Mouse (Mus musculus) intestine, embryonic 16.5 days (tissue): Measurements from ENCODE around the gene Ncf1. TPM values are rescaled to one million over a fixed set of nuclear protein-coding genes. Genes with fewer than 3 reads are reported as not detected.
A peak's percentile ranks its signal among the peaks of the same experiment; 100 is the strongest.

Experiments used
- ATAC-seq: fragments of 200-750 bp; cut with Nextera tagmentation; 2 replicates; pipeline ENCODE4 v1.8.0; 2017; ENCODE audit warnings: moderate TSS enrichment, moderate library complexity
- H3K27ac ChIP-seq: fragments of 300-500 bp; sonication (generic); 2 replicates; pipeline ENCODE4 v1.5.1; 2014; ENCODE audit warnings: mild to moderate bottlenecking, low read length
- H3K27me3 ChIP-seq: fragments of 300-500 bp; sonication (generic); replicated peaks from 2 replicates; pipeline ENCODE4 v1.6.1; 2014; ENCODE audit warnings: low read length, control low read depth, mixed read lengths; ENCODE audit not compliant: control insufficient read depth, insufficient read depth
- H3K36me3 ChIP-seq: fragments of 300-500 bp; sonication (generic); 2 replicates; pipeline ENCODE4 v1.6.1; 2014; ENCODE audit warnings: low read length, control low read depth; ENCODE audit not compliant: control insufficient read depth, insufficient read depth
- H3K4me1 ChIP-seq: fragments of 300-500 bp; sonication (generic); 2 replicates; pipeline ENCODE4 v1.6.1; 2014; ENCODE audit warnings: low read length, control low read depth, mixed read lengths; ENCODE audit not compliant: control insufficient read depth, insufficient read depth
- H3K4me2 ChIP-seq: fragments of 300-500 bp; sonication (generic); 2 replicates; pipeline ENCODE4 v1.6.1; 2014; ENCODE audit warnings: low read depth, low read length, control low read depth
- H3K4me3 ChIP-seq: fragments of 300-500 bp; sonication (generic); 2 replicates; pipeline ENCODE4 v1.5.1; 2014; ENCODE audit warnings: mild to moderate bottlenecking, low read length
- H3K9ac ChIP-seq: fragments of 300-500 bp; sonication (generic); 2 replicates; pipeline ENCODE4 v1.6.1; 2014; ENCODE audit warnings: low read depth, low read length
- H3K9me3 ChIP-seq: fragments of 300-500 bp; sonication (generic); 2 replicates; pipeline ENCODE4 v1.6.1; 2016; ENCODE audit warnings: low read length, control low read depth; ENCODE audit not compliant: control insufficient read depth
- WGBS: fragments of 180-500 bp; shearing (Covaris S2); extraction: QIAGEN DNeasy Blood & Tissue Kit; methylation state at CpG from one replicate; pipeline ENCODE4 v1.1.7; 2014; 5-methylcytosine and 5-hydroxymethylcytosine counted together
- polyA plus RNA-seq: library from polyadenylated mRNA; unstranded; fragments of >200 nt; fragmentation: Nextera tagmentation; extraction: Ambion mirVana; gene quantifications from 2 replicates; pipeline ENCODE4 v1.2.1, GENCODE M21; 2015

Gene Ncf1
- polyA plus RNA-seq, 1 experiment from 2014 or later = 6.6 TPM

DNA sequence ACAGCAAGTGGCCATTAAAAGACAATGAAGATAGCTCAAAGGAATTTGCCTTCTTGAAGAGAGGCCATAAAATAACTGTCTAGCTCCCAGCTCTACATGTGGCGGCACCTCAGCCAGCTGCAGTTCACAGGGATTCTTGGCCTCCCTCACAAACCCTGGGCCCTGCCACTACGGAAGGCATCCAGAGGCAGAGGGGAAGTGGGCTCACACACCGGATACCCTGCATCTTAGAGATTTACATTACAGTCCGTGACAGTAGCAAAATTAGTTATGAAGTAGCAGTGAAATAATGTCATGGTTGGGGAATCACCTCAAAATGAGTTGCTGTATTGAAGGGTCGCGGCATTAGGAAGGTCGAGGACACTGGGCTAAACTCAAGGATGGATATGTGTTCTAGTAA lies 40.9 kb downstream of the Ncf1 start:
- no peaks in the 10 kb centered on the region; the same call in 1 of the 2 replicates for H3K9me3 ChIP-seq
- no peak overlapping the region for H3K4me3 ChIP-seq
- H3K4me2 ChIP-seq = no peak overlapping the region
- WGBS = 65% methylated on average over 7 of the region's 7 CpGs
- H3K27ac ChIP-seq = no peak overlapping the region
- H3K4me1 ChIP-seq = peaks cover 2% of the 10 kb centered on the region
- no peaks in the 10 kb centered on the region for H3K36me3 ChIP-seq
- no peak for ATAC-seq
- H3K27me3 ChIP-seq = no peaks in the 10 kb centered on the region
- no peak overlapping the region for H3K9ac ChIP-seq

DNA sequence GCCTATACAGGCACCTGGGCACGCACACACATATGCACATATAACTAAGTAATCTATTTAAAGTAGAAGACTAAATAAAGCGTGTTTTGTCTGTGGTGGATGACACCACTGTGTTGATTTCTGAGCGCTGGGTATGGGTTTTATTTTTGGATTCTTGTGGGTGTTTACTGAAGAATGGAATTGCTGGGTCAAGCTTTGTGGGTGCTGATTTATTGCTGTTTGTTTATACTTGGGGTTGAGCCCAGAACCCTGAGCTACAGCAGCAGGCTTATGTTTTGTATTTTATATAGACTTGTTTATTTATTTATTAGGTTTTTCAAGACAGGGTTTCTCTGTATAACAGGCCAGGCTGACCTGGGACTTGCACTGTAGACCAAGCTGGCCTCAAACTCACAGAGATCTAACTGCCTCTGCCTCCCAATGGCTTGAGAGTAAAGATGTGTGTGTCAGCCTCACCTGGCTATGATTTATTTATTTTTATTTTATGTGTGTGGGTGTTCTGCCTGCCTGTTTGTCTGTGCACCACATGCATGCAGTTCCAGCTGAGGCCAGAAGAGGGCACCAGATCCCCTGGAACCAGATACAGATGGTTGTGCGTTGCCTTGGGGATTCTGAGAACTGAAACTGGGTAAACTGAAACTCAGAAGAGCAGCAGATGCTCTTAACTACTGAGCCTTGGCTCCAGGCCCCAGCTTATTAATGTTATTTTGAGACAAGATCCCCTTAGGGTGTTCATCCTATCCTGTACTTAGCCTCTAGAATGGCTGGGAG lies 42.3 kb downstream of the Ncf1 start:
- Histone ChIP-seq H3K4me1 (peaks cover 14% of the 10 kb centered on the region), H3K4me3 (no peak overlapping the region), H3K36me3 (no peaks in the 10 kb centered on the region), H3K9me3 (no peaks in the 10 kb centered on the region; the same call in 1 of the 2 replicates), H3K27me3 (no peaks in the 10 kb centered on the region), H3K9ac (no peak overlapping the region), H3K4me2 (no peak overlapping the region), H3K27ac (no peak overlapping the region)
- ATAC-seq = no peak
- WGBS = 74% methylated on average over 4 of the region's 4 CpGs

DNA sequence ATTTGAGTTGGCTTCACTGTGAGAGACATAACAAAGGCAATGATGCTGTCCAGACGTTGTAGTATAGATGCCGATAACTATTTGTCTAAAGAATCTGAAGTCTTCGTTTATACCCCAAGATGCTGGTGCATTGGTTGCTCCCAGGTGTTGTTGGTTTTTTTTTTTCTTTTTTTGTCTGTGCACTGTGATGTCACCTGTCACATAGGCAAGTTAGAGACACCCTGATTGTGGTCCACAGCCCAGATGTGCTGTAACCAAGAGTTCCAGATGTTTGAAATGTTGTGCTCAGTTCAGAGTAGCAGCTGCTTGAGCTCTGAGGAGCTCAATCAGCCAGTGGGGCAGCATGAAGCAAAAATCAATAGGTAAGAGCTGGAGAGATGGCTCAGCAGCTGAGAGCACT lies 43.4 kb downstream of the Ncf1 start:
- 73% methylated on average over 3 of the region's 3 CpGs for WGBS
- Histone ChIP-seq H3K4me1 (peaks cover 14% of the 10 kb centered on the region), H3K36me3 (no peaks in the 10 kb centered on the region), H3K9ac (no peak overlapping the region), H3K4me3 (no peak overlapping the region), H3K27me3 (no peaks in the 10 kb centered on the region), H3K4me2 (no peak overlapping the region), H3K9me3 (no peaks in the 10 kb centered on the region; the same call in 1 of the 2 replicates), H3K27ac (no peak overlapping the region)
- ATAC-seq = no peak

DNA sequence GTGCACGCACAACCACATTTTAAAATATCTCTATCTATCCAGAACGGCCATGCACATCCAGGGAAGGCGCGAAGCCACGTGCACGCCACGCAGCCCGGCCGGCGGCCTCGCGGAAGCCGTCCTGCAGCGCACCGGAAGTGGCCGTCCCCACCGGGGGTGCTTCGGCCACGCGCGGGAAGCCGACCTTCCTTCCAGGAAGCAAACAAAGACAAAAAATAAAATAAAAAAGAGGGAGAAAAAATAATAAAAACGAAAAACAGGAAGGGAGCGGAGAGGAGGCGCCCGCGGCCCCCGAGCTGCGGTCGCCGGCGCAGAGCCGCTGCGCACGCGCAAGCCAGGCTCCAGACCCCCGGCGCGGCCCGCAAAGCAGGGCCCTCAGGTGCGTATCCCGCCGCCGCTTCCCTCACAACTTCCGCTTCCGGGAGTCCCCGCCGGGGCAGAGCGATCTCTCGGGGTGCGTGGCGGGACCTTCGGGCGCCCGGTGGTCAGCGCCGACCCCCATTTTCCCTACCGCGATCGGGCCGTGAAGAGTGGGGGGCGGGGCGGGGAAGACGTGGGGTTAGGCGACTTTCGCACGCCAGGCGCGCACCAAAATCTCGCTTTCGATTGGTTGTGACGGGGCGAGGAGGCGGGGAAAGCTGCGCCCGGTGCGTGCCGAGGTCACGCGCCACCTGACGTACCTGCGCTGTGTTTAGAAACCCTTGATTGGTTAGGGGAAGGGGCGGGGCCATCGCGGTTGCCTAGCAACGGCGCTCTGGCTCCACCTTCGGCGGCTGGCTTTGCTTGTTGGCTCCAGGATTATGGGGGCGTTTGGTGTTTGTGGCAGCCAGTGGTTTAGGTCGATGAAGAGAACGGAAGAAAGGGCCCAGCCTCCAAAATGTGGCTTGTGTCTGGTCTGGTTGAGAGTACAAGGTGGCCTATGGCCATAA lies 45.3 kb downstream of the Ncf1 start, which contains the start of gene Gtf2ird2:
Gtf2ird2 (plus strand) TSS at position 140 of the 929 bp plus-strand sequence.
- H3K4me1 ChIP-seq = peaks cover 14% of the 10 kb centered on the region
- peak; percentile 95 for ATAC-seq
- H3K27me3 ChIP-seq = no peaks in the 10 kb centered on the region
- H3K9me3 ChIP-seq = no peaks in the 10 kb centered on the region; the same call in 1 of the 2 replicates
- H3K4me2 ChIP-seq = peak within 1 kb of the TSS; percentile 90
- peak within 1 kb of the TSS; percentile 94 for H3K27ac ChIP-seq
- H3K36me3 ChIP-seq = no peaks in the 10 kb centered on the region
- peak within 1 kb of the TSS; percentile 88 for H3K9ac ChIP-seq
- WGBS = under 1% methylated on average over 92 of the region's 92 CpGs
- peak within 1 kb of the TSS; percentile 79 for H3K4me3 ChIP-seq

DNA sequence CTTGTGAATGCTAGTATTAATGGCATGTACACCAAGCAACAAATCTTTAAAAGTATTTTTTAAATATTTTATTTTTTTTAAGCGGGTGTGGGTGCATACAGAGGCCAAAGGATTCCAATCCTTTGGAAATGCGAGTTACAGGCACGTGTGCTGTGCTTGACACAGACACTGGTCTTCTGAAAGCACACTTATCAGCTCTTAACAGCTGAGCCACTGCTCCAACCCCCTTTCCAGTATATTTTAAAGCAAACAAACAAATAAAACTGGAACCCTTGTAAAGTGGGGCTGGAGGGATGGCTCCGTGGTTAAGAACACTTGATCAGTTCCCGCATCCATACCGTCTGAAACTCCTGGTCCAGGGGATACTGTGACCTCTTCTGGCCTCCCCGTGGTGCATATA lies 46.3 kb downstream of the Ncf1 start:
- H3K27ac ChIP-seq = peak overlapping the region; percentile 94
- 46% methylated on average over 7 of the region's 7 CpGs for WGBS
- peak overlapping the region; percentile 88 for H3K9ac ChIP-seq
- no peak for ATAC-seq
- H3K36me3 ChIP-seq = no peaks in the 10 kb centered on the region
- peak overlapping the region; percentile 90 for H3K4me2 ChIP-seq
- H3K27me3 ChIP-seq = no peaks in the 10 kb centered on the region
- H3K9me3 ChIP-seq = no peaks in the 10 kb centered on the region; the same call in 1 of the 2 replicates
- peaks cover 14% of the 10 kb centered on the region for H3K4me1 ChIP-seq
- peak overlapping the region; percentile 79 for H3K4me3 ChIP-seq

DNA sequence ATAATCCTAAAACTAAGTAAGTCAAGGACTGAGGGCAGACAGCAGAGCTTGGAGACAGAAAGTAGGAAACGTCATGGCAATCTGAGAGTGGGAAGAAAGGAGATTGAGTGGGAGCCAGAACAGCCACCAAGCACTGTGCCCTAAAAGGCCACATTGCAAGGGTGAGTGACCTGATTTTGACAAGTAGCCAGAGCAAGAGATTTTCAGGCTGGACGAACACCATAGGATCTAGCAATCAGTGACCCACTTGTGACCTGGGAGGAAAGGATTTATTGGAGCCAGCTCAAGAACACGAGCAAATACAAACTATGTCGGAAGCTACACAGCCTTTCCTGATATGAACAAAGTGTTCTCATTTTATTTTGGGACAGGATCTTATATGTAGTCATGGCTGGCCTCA lies 46.7 kb downstream of the Ncf1 start:
- H3K27ac ChIP-seq = 0 out of 2 replicates have a peak overlapping the region, but pooled peaks have one; percentile 30
- no peaks in the 10 kb centered on the region for H3K27me3 ChIP-seq
- no peak overlapping the region for H3K9ac ChIP-seq
- peaks cover 14% of the 10 kb centered on the region for H3K4me1 ChIP-seq
- H3K36me3 ChIP-seq = no peaks in the 10 kb centered on the region
- H3K4me3 ChIP-seq = peak overlapping the region; percentile 79; the same call in 1 of the 2 replicates
- ATAC-seq = no peak
- H3K9me3 ChIP-seq = no peaks in the 10 kb centered on the region; the same call in 1 of the 2 replicates
- peak overlapping the region; percentile 90 for H3K4me2 ChIP-seq
- 35% methylated on average over 4 of the region's 4 CpGs for WGBS

DNA sequence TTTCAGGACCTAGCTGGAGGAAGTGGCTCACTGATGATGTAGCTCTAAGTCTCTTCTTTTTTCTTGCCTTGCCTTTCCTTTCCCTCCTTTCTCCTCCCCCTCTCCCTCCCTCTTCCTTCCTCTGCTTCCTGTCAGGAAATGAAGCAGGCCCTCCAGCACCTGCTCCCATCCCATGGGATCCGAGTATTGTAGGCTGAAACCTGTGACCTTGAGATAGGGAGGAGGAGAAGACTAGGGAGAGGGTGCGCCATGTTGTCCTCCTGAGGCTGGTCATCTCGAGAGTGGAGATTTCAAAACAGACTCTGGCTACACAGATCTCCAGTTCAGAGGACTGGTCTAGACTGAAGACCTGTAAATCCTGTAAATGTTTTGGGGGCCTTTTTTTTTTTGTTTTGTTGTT lies 47.3 kb downstream of the Ncf1 start:
- no peak for ATAC-seq
- H3K9ac ChIP-seq = no peak overlapping the region
- no peak overlapping the region for H3K27ac ChIP-seq
- no peaks in the 10 kb centered on the region for H3K36me3 ChIP-seq
- no peak overlapping the region; the same call in 1 of the 2 replicates for H3K4me2 ChIP-seq
- peaks cover 14% of the 10 kb centered on the region for H3K4me1 ChIP-seq
- H3K9me3 ChIP-seq = no peaks in the 10 kb centered on the region
- 55% methylated on average over 3 of the region's 3 CpGs for WGBS
- no peaks in the 10 kb centered on the region for H3K27me3 ChIP-seq
- no peak overlapping the region for H3K4me3 ChIP-seq

DNA sequence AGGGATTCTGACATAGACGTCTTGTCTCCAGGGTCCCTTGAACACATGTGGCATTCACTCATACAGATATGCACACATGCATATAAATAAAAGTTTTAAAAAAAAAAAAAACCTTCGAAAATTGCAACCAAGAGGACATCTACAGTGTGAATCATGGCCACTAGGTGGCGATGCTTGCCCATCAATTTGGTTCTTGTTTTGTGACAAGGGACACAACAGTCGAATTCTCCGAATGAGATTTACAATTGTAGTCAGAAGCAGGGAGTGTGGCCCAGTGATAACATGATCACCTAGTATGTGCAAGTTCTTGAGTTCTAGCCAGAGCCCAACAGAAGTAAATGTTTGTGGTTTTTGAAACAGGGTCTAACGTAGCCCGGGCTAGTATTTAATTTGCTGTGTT lies 49.6 kb downstream of the Ncf1 start:
- H3K9me3 ChIP-seq = no peaks in the 10 kb centered on the region
- no peak overlapping the region for H3K9ac ChIP-seq
- H3K27ac ChIP-seq = no peak overlapping the region
- H3K4me3 ChIP-seq = no peak overlapping the region
- H3K36me3 ChIP-seq = no peaks in the 10 kb centered on the region
- H3K4me2 ChIP-seq = no peak overlapping the region
- 19% methylated on average over 7 of the region's 7 CpGs for WGBS
- ATAC-seq = no peak
- H3K27me3 ChIP-seq = no peaks in the 10 kb centered on the region
- peaks cover 20% of the 10 kb centered on the region for H3K4me1 ChIP-seq

DNA sequence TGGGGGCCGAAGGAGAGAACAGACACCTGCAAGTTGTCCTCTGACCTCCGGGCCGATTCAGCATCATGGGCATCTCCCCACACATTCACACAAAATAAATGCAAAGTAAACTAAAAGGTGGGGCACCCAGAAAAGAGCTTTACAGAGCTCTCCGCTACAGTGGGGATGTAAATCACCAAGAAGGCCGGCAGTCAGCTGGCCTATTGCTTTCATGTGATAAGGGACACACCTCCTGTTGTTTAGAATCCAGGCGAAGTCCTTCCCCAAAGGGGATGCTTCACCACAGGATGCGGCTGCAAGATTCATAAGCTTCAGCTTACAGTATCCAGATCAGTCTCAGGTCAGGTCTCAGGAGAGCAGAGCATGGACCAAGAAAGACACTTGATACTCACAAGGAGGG lies 50.9 kb downstream of the Ncf1 start:
- H3K27ac ChIP-seq = no peak overlapping the region
- no peaks in the 10 kb centered on the region for H3K9me3 ChIP-seq
- no peak overlapping the region for H3K9ac ChIP-seq
- peaks cover 18% of the 10 kb centered on the region for H3K4me1 ChIP-seq
- 71% methylated on average over 7 of the region's 7 CpGs for WGBS
- H3K36me3 ChIP-seq = no peaks in the 10 kb centered on the region
- no peak overlapping the region for H3K4me2 ChIP-seq
- ATAC-seq = no peak
- H3K4me3 ChIP-seq = no peak overlapping the region
- no peaks in the 10 kb centered on the region for H3K27me3 ChIP-seq
